Mouse (Mus musculus) lung, adult 2 months (tissue): ENCODE data around the gene Hsf2bp. TPM values are rescaled to one million over a fixed set of nuclear protein-coding genes. Genes with fewer than 3 reads are reported as not detected.
A peak's percentile ranks its signal among the peaks of the same experiment; 100 is the strongest.

Experiments used
- DNase-seq: peaks from one replicate; pipeline ENCODE4 v3.0.0; 2022
- H3K4me1 ChIP-seq: fragments of 200-500 bp; 2 replicates; pipeline ENCODE4 v1.6.1; 2011; ENCODE audit warnings: low read length; ENCODE audit not compliant: control insufficient read depth, insufficient read depth
- H3K4me3 ChIP-seq: fragments of 200-500 bp; replicated peaks from 2 replicates; pipeline ENCODE3; 2011; ENCODE audit warnings: low read depth, mild to moderate bottlenecking, control low read depth, low read length; ENCODE audit errors: extremely low read depth
- CTCF ChIP-seq: fragments of 200-500 bp; IDR thresholded peaks from 2 replicates; pipeline ENCODE4 v1.5.1; 2011; ENCODE audit warnings: mild to moderate bottlenecking, low read length, control low read depth; ENCODE audit not compliant: insufficient read depth
- POLR2A ChIP-seq: fragments of 200-500 bp; IDR thresholded peaks from 2 replicates; pipeline ENCODE4 v1.6.1; 2011; ENCODE audit warnings: low read depth, mild to moderate bottlenecking, control low read depth, low read length, borderline replicate concordance; ENCODE audit errors: extremely low read depth
- WGBS: fragments of 180-500 bp; shearing (Covaris S2); methylation state at CpG from one replicate; pipeline ENCODE4 v1.1.7; 2018; 5-methylcytosine and 5-hydroxymethylcytosine counted together
- polyA plus RNA-seq: library from polyadenylated mRNA; depleted of rRNA; stranded (reverse); fragments of >200 nt; gene quantifications from 2 replicates; pipeline ENCODE4 v1.2.3, GENCODE M21; 2012

Hsf2bp gene
- polyA plus RNA-seq, 1 experiment = 0.38 TPM

DNA sequence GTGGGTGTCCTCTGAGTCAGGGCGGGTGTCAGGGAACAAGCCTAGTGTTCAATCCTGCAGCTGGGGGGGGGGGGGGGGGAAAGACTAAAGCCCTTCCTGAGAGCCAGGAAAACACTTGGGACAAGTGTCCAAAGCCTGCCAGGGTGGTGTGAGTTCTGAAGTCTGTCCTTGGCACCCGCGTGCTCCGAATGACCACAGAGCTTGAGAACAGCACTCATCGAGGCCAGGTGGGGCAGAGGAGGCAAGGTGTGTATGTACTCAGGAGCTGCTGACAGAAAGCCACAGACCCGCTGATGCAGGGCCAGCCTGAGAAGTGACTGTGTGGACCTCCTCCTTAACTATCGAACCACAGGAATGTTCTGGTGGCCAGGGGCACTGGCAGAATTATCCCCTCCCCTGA, 116.5 kb downstream of the Hsf2bp start:
- H3K4me1 ChIP-seq = peaks cover 20% of the 10 kb centered on the region
- no peak overlapping the region for H3K4me3 ChIP-seq
- TF ChIP-seq CTCF = no peak
- TF ChIP-seq POLR2A = peak; percentile 63; the same call in 1 of the 2 replicates
- 54% methylated on average over 7 of the region's 7 CpGs for WGBS
- DNase-seq = peak; percentile 75

DNA sequence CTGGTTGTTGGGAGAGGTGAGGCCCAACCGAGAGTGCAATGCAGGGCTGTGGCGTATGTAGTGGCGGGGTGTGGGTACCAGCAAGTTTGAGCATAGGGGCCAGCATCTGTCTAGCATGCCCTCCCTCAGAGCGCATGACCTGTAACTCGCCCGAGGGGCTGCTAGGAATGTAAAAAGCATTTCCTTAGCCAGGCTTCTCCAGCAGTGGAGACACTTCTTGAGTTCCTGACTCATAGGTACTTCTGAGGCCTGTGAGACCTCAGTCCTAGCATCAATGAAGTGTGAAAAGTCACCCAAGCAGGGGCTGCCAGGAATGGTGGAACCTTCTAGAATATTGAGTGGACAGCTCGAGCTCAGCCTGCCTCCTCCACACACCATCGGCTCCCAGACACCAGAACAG, 117.8 kb downstream of the Hsf2bp start:
- WGBS = 77% methylated on average over 8 of the region's 8 CpGs
- Histone ChIP-seq H3K4me1 (peaks cover 20% of the 10 kb centered on the region), H3K4me3 (no peak overlapping the region)
- 0 out of 2 replicates have a peak, but pooled peaks have one; percentile 2 for TF ChIP-seq POLR2A
- TF ChIP-seq CTCF = no peak
- DNase-seq = no peak

DNA sequence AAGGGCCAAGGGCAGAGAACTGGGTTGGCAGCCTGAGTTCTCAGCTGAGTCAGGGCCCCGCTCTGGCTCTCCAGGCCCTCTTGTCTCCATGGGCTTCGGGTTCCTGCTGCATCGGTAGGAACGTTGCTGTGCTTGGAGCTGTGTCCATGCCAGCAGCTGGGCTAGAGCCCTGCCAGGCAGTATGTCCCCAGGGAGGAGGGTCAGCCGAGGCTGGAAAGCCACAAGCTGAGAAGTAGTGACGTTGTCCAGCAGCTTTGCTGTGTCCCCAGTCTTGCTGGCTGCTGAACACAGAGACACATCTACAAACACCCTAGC, 119.7 kb downstream of the Hsf2bp start:
- H3K4me1 ChIP-seq = peaks cover 24% of the 10 kb centered on the region
- 40% methylated on average over 6 of the region's 6 CpGs for WGBS
- no peak for DNase-seq
- no peak for TF ChIP-seq CTCF
- TF ChIP-seq POLR2A = no peak
- H3K4me3 ChIP-seq = no peak overlapping the region

DNA sequence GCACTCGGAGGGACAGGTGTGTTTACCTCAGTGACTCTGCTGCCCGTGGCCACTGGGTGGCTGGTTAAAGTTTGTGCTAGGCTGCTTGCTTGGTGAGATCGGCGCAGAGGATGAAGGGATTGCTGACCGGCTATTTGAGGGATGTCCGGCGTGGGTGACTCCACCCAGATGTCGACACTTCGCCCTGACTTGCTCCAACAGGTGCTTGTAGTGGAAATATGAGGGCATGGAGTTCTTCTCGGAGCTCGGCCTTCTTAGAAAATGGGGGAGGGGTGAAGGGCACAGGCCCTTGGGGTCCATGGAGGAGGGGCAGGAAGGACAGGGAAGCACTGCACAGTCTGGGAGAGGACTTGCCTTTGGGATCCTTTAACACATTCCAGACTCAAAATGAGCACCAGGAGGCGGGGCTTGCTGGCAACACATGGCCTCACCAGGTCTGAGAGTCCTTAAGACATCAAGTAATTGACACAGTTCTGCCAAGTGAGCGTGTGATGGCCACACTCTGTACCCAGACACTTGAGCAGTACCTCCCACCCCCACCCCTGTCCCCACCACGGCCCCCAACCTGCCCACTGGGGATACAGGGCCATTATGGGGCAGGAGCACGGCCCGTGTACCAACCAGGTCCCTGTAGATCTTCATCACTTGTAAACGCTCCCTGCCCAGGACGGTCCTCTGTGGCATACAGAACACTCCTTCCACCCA, 120.2 kb downstream of the Hsf2bp start:
- peak; percentile 82 for DNase-seq
- no peak overlapping the region for H3K4me3 ChIP-seq

DNA sequence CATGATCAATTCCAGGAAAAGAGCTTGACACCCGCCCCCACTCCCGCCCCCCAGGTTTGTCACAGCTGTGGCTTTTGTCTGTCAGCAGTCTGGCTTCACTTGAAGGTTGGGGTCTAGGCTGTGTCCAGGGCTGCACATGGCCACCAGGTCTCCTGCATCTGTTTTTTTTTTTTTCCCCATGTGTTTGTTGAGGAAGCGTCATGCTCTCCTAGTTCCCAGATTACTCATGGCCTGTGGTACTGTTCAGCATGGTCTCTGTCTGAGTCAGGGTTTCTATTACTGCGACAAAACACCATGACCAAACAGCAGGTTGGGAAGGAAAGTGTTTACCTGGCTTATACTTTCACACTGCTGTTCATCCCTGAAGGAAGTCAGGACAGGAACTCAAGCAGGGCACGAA, 121.8 kb downstream of the Hsf2bp start:
- Histone ChIP-seq H3K4me3 (no peak overlapping the region), H3K4me1 (peaks cover 12% of the 10 kb centered on the region; the same call in 1 of the 2 replicates)
- no peak for DNase-seq
- no peak for TF ChIP-seq CTCF
- 0 out of 2 replicates have a peak, but pooled peaks have one; percentile 16 for TF ChIP-seq POLR2A
- 87% methylated on average over 5 of the region's 5 CpGs for WGBS

More for the DNA sequence above, 120.2 kb downstream of the Hsf2bp start:
- 54% methylated on average over 18 of the region's 18 CpGs for WGBS
- TF ChIP-seq CTCF (peak; percentile 32), POLR2A (peak; percentile 45; the same call in 1 of the 2 replicates)
- peaks cover 21% of the 10 kb centered on the region for H3K4me1 ChIP-seq

DNA sequence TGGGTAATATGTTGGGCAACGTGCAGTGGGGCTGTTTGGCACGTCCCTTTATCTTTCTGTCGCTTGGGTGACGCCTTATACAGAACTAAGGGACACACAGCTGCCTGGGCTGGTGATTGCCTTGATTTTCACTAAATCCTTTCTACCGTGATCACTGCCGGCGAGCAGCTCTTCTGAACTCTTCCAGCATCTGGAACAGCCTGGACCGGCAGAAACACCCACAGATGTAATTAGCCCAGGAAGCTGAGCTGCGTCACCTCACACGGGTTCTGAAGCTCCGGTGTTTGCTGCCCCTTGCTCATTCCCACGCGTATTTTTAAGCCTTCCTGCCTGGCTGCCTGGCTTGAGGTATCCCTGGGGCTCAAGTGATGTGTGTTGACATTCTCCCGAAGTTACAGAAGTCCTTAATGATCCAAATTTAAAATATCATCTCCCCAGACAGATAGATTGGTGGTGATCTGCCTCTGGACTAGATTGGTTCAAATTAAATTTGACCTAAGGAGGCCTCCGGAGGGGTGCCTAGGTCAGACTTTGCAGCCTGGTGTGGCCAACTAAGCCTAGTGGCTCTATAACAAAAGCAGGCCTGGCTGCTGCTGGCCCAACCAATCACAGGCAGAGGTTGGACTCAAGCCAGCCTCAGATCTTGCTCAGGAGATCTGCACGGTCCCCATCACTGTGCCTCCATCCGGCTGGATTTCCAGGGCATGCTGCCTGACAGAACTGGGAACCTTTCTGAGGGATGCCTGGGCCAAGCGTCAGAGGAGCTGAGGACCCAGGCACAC, 123.1 kb downstream of the Hsf2bp start:
- no peak for DNase-seq
- TF ChIP-seq POLR2A = no peak; the same call in 1 of the 2 replicates
- TF ChIP-seq CTCF = no peak
- peaks cover 12% of the 10 kb centered on the region; the same call in 1 of the 2 replicates for H3K4me1 ChIP-seq
- H3K4me3 ChIP-seq = peak overlapping the region; percentile 40
- 66% methylated on average over 18 of the region's 18 CpGs for WGBS

DNA sequence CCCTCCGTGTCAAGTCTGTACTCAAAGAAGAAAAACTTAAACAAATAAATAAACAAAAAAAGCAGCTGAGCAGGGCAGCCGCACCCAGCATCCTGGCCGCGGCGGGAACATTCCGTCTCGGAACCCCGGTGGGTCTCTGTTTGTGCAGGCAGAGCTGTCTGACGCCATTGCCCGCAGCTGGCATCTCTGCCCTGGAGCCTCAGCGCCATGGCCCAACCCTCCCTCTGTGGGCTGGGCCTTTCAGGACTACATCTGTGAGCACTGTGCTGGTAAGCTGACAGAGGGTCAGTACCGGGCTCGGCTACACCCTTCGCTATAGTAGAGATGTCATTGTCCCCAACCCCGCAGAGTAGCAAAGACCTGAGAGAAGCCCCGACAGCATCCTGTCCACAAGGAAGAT, 123.8 kb downstream of the Hsf2bp start:
- TF ChIP-seq POLR2A = peak; percentile 90
- no peak for TF ChIP-seq CTCF

DNA sequence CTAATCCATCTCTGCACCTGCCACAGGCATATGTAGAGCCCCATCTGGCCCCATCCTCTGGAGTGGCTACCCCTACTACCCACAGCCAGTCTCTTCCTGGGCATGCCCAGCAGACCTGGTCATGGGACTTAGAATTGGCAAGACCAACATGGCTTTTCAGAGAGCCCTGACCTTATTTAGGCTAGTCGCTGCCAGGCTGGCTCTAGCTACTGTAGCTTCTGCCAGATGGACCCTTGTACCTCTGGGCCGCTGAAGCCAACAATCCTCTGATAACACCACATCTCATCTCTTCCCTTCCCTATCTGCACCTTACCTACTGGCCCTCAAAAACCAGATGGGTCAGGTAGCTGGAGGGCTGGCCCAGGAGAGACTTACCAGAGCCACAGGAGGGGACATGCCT, 127.2 kb downstream of the Hsf2bp start:
- no peak for DNase-seq
- WGBS = 94% methylated on average over 2 of the region's 2 CpGs
- TF ChIP-seq CTCF (no peak), POLR2A (no peak)
- H3K4me3 ChIP-seq = no peak overlapping the region
- peaks cover 17% of the 10 kb centered on the region for H3K4me1 ChIP-seq

More for the DNA sequence above, 123.8 kb downstream of the Hsf2bp start:
- no peak for DNase-seq
- Histone ChIP-seq H3K4me1 (peaks cover 12% of the 10 kb centered on the region; the same call in 1 of the 2 replicates), H3K4me3 (peak overlapping the region; percentile 7)
- WGBS = 41% methylated on average over 16 of the region's 16 CpGs

DNA sequence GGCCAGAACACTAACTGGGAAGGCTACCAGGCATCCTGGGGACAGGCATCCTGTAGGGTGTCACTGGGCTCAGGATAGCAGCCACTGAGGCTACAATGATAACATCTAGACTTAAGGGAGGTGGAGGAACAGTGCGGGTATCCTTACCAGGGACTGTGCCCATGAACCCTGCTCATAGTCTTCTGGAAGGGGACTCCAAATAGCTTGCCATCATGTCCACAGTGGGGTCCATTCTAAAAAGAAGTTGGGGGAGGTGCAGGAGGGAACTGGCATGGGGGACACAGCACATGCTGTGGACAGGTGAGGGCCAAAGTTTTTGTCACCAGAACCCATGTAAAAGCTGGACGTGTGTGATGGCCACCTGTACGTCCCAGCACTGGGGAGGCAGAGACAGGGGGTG, 129.7 kb downstream of the Hsf2bp start:
- Histone ChIP-seq H3K4me1 (peaks cover 17% of the 10 kb centered on the region), H3K4me3 (no peak overlapping the region)
- WGBS = 92% methylated on average over 3 of the region's 3 CpGs
- TF ChIP-seq CTCF (no peak), POLR2A (no peak)
- no peak for DNase-seq
